Mouse (Mus musculus): Measurements from ENCODE around the gene Olfr92.

DNA sequence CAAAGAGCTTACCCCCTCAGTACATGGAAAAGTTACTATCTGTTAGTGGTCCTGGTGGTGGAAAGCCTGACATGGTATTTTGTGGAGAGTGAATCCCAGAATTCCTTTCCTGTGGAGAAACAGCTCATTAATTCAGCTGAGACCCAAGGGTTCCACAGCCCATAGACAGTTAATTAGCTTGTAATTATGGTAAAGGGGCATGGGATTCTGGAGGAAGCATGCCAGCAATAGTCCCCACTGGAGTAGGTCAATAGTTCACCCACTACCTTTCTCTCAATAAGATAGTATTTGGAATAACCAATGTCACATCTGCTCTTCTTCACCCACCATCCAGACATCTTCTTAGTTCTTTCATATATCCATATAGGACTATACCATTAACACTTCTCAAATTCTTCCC, 31.5 kb downstream of the Olfr92 start, which contains the start of gene Olfr90:
- no peak for TF ChIP-seq CTCF (IDR thresholded peaks at IDR 0.05; ENCODE audit: control insufficient read depth, insufficient read depth, insufficient replicate concordance, low read depth, low read length)
- TF ChIP-seq POLR2A (IDR thresholded peaks at IDR 0.05; ENCODE audit: control insufficient read depth, low read depth, low read length) = no peak

Measured in testis, adult 2 months (tissue).